Mouse (Mus musculus): ENCODE data around the gene Phc1. TPM values are rescaled to one million over a fixed set of nuclear protein-coding genes. Genes with fewer than 3 reads are reported as not detected.
"Not testable (repeated sequence)": the region's sequence is repeated elsewhere in the genome, so short reads cannot be mapped to it uniquely, and the experiment has no call there.

Gene Phc1
- polyA plus RNA-seq, 1 experiment from 2014 or later: 17.1 TPM

- Histone ChIP-seq H3K27me3 (ENCODE audit: control insufficient read depth, insufficient read depth, low read length) (no peaks in the 10 kb centered on the region), H3K36me3 (ENCODE audit: control insufficient read depth, insufficient read depth, low read length) (no peaks in the 10 kb centered on the region), H3K4me3 (ENCODE audit: low read depth, low read length) (no peak overlapping the region), H3K4me2 (no peak overlapping the region), H3K4me1 (ENCODE audit: control insufficient read depth, insufficient read depth, low read length) (no peaks in the 10 kb centered on the region), H3K9ac (ENCODE audit: low read depth, low read length) (no peak overlapping the region), H3K9me3 (replicated peaks; ENCODE audit: control insufficient read depth, low read length) (no peaks in the 10 kb centered on the region), H3K27ac (ENCODE audit: low read depth, low read length) (no peak overlapping the region)
- ATAC-seq (replicated peaks; ENCODE audit: insufficient number of reproducible peaks, low FRiP score, low TSS enrichment): no peak
- WGBS (ENCODE audit: insufficient replicate concordance): 40% methylated on average over 3 of the region's 3 CpGs
Measured at GRCm38 (mm10) chr6:122366976-122367375, 26.6 kb upstream of the Phc1 start.

GRCm38 (mm10) chr6:122366287-122366686, 25.9 kb upstream of the Phc1 start:
- H3K36me3 ChIP-seq (ENCODE audit: control insufficient read depth, insufficient read depth, low read length): no peaks in the 10 kb centered on the region
- no peak overlapping the region for H3K27ac ChIP-seq (ENCODE audit: low read depth, low read length)
- WGBS (ENCODE audit: insufficient replicate concordance): 49% methylated on average over 2 of the region's 2 CpGs
- no peaks in the 10 kb centered on the region for H3K27me3 ChIP-seq (ENCODE audit: control insufficient read depth, insufficient read depth, low read length)
- no peaks in the 10 kb centered on the region for H3K4me1 ChIP-seq (ENCODE audit: control insufficient read depth, insufficient read depth, low read length)
- no peak overlapping the region for H3K4me2 ChIP-seq
- ATAC-seq (replicated peaks; ENCODE audit: insufficient number of reproducible peaks, low FRiP score, low TSS enrichment): no peak
- H3K9me3 ChIP-seq (replicated peaks; ENCODE audit: control insufficient read depth, low read length): no peaks in the 10 kb centered on the region
- no peak overlapping the region for H3K4me3 ChIP-seq (ENCODE audit: low read depth, low read length)
- H3K9ac ChIP-seq (ENCODE audit: low read depth, low read length): no peak overlapping the region

GRCm38 (mm10) chr6:122365706-122366105, 25.3 kb upstream of the Phc1 start:
- Histone ChIP-seq H3K4me2 (no peak overlapping the region), H3K36me3 (ENCODE audit: control insufficient read depth, insufficient read depth, low read length) (no peaks in the 10 kb centered on the region), H3K9me3 (replicated peaks; ENCODE audit: control insufficient read depth, low read length) (no peaks in the 10 kb centered on the region), H3K27me3 (ENCODE audit: control insufficient read depth, insufficient read depth, low read length) (no peaks in the 10 kb centered on the region), H3K9ac (ENCODE audit: low read depth, low read length) (no peak overlapping the region), H3K27ac (ENCODE audit: low read depth, low read length) (no peak overlapping the region), H3K4me3 (ENCODE audit: low read depth, low read length) (no peak overlapping the region), H3K4me1 (ENCODE audit: control insufficient read depth, insufficient read depth, low read length) (no peaks in the 10 kb centered on the region)
- 49% methylated on average over 3 of the region's 3 CpGs for WGBS (ENCODE audit: insufficient replicate concordance)
- ATAC-seq (replicated peaks; ENCODE audit: insufficient number of reproducible peaks, low FRiP score, low TSS enrichment): no peak

- Histone ChIP-seq H3K9me3 (replicated peaks; ENCODE audit: control insufficient read depth, low read length) (no peaks in the 10 kb centered on the region), H3K27me3 (ENCODE audit: control insufficient read depth, insufficient read depth, low read length) (no peaks in the 10 kb centered on the region), H3K36me3 (ENCODE audit: control insufficient read depth, insufficient read depth, low read length) (no peaks in the 10 kb centered on the region), H3K27ac (ENCODE audit: low read depth, low read length) (no peak overlapping the region), H3K4me2 (no peak overlapping the region), H3K4me1 (ENCODE audit: control insufficient read depth, insufficient read depth, low read length) (no peaks in the 10 kb centered on the region), H3K9ac (ENCODE audit: low read depth, low read length) (no peak overlapping the region), H3K4me3 (ENCODE audit: low read depth, low read length) (no peak overlapping the region)
- 87% methylated on average over 1 of the region's 1 CpGs for WGBS (ENCODE audit: insufficient replicate concordance)
- ATAC-seq (replicated peaks; ENCODE audit: insufficient number of reproducible peaks, low FRiP score, low TSS enrichment): no peak
Measured at GRCm38 (mm10) chr6:122357089-122357488, 16.7 kb upstream of the Phc1 start.

- Histone ChIP-seq H3K36me3 (ENCODE audit: control insufficient read depth, insufficient read depth, low read length) (no peaks in the 10 kb centered on the region), H3K4me2 (no peak overlapping the region), H3K9me3 (replicated peaks; ENCODE audit: control insufficient read depth, low read length) (no peaks in the 10 kb centered on the region), H3K4me1 (ENCODE audit: control insufficient read depth, insufficient read depth, low read length) (no peaks in the 10 kb centered on the region), H3K27ac (ENCODE audit: low read depth, low read length) (no peak overlapping the region), H3K4me3 (ENCODE audit: low read depth, low read length) (no peak overlapping the region), H3K9ac (ENCODE audit: low read depth, low read length) (no peak overlapping the region), H3K27me3 (ENCODE audit: control insufficient read depth, insufficient read depth, low read length) (no peaks in the 10 kb centered on the region)
- 47% methylated on average over 9 of the region's 9 CpGs for WGBS (ENCODE audit: insufficient replicate concordance)
- no peak for ATAC-seq (replicated peaks; ENCODE audit: insufficient number of reproducible peaks, low FRiP score, low TSS enrichment)
Measured at GRCm38 (mm10) chr6:122355909-122356308, 15.5 kb upstream of the Phc1 start.

- H3K9ac ChIP-seq (ENCODE audit: low read depth, low read length); ATAC-seq (replicated peaks; ENCODE audit: insufficient number of reproducible peaks, low FRiP score, low TSS enrichment): not testable (repeated sequence)
- WGBS (ENCODE audit: insufficient replicate concordance): 50% methylated on average over 1 of the region's 1 CpGs
Measured at GRCm38 (mm10) chr6:122347326-122347725, 7.0 kb upstream of the Phc1 start.

GRCm38 (mm10) chr6:122346399-122346798, 6.0 kb upstream of the Phc1 start:
- no peak overlapping the region for H3K4me2 ChIP-seq
- H3K27me3 ChIP-seq (ENCODE audit: control insufficient read depth, insufficient read depth, low read length): no peaks in the 10 kb centered on the region
- no peak overlapping the region for H3K9ac ChIP-seq (ENCODE audit: low read depth, low read length)
- no peaks in the 10 kb centered on the region for H3K36me3 ChIP-seq (ENCODE audit: control insufficient read depth, insufficient read depth, low read length)
- ATAC-seq (replicated peaks; ENCODE audit: insufficient number of reproducible peaks, low FRiP score, low TSS enrichment): no peak
- H3K4me3 ChIP-seq (ENCODE audit: low read depth, low read length): no peak overlapping the region
- H3K9me3 ChIP-seq (replicated peaks; ENCODE audit: control insufficient read depth, low read length): no peaks in the 10 kb centered on the region
- 80% methylated on average over 7 of the region's 7 CpGs for WGBS (ENCODE audit: insufficient replicate concordance)
- H3K4me1 ChIP-seq (ENCODE audit: control insufficient read depth, insufficient read depth, low read length): peaks cover 21% of the 10 kb centered on the region
- no peak overlapping the region for H3K27ac ChIP-seq (ENCODE audit: low read depth, low read length)

More at GRCm38 (mm10) chr6:122347326-122347725, 7.0 kb upstream of the Phc1 start:
- not testable (repeated sequence) for H3K27me3 ChIP-seq (ENCODE audit: control insufficient read depth, insufficient read depth, low read length); H3K27ac ChIP-seq (ENCODE audit: low read depth, low read length); H3K4me3 ChIP-seq (ENCODE audit: low read depth, low read length); H3K4me2 ChIP-seq; H3K9me3 ChIP-seq (replicated peaks; ENCODE audit: control insufficient read depth, low read length); H3K36me3 ChIP-seq (ENCODE audit: control insufficient read depth, insufficient read depth, low read length)
- peaks cover 21% of the 10 kb centered on the region for H3K4me1 ChIP-seq (ENCODE audit: control insufficient read depth, insufficient read depth, low read length)

GRCm38 (mm10) chr6:122345731-122346130, 5.4 kb upstream of the Phc1 start:
- H3K4me3 ChIP-seq (ENCODE audit: low read depth, low read length): no peak overlapping the region
- H3K4me1 ChIP-seq (ENCODE audit: control insufficient read depth, insufficient read depth, low read length): peaks cover 21% of the 10 kb centered on the region
- H3K36me3 ChIP-seq (ENCODE audit: control insufficient read depth, insufficient read depth, low read length): no peaks in the 10 kb centered on the region
- H3K27me3 ChIP-seq (ENCODE audit: control insufficient read depth, insufficient read depth, low read length): no peaks in the 10 kb centered on the region
- peak overlapping the region; percentile 12; the same call in 1 of the 2 replicates for H3K4me2 ChIP-seq
- H3K27ac ChIP-seq (ENCODE audit: low read depth, low read length): peak overlapping the region; percentile 23
- peak; percentile 76 for ATAC-seq (replicated peaks; ENCODE audit: insufficient number of reproducible peaks, low FRiP score, low TSS enrichment)
- WGBS (ENCODE audit: insufficient replicate concordance): 32% methylated on average over 6 of the region's 6 CpGs
- no peak overlapping the region for H3K9ac ChIP-seq (ENCODE audit: low read depth, low read length)
- H3K9me3 ChIP-seq (replicated peaks; ENCODE audit: control insufficient read depth, low read length): no peaks in the 10 kb centered on the region

- Histone ChIP-seq H3K27me3 (ENCODE audit: control insufficient read depth, insufficient read depth, low read length) (no peaks in the 10 kb centered on the region), H3K4me2 (no peak overlapping the region), H3K36me3 (ENCODE audit: control insufficient read depth, insufficient read depth, low read length) (no peaks in the 10 kb centered on the region), H3K9ac (ENCODE audit: low read depth, low read length) (no peak overlapping the region), H3K4me3 (ENCODE audit: low read depth, low read length) (no peak overlapping the region), H3K4me1 (ENCODE audit: control insufficient read depth, insufficient read depth, low read length) (peaks cover 21% of the 10 kb centered on the region), H3K27ac (ENCODE audit: low read depth, low read length) (peak overlapping the region; percentile 23; the same call in 1 of the 2 replicates), H3K9me3 (replicated peaks; ENCODE audit: control insufficient read depth, low read length) (no peaks in the 10 kb centered on the region)
- 50% methylated on average over 9 of the region's 9 CpGs for WGBS (ENCODE audit: insufficient replicate concordance)
- ATAC-seq (replicated peaks; ENCODE audit: insufficient number of reproducible peaks, low FRiP score, low TSS enrichment): no peak
Measured at GRCm38 (mm10) chr6:122344386-122345116, 4.2 kb upstream of the Phc1 start.
